In the genomic region with DNA sequence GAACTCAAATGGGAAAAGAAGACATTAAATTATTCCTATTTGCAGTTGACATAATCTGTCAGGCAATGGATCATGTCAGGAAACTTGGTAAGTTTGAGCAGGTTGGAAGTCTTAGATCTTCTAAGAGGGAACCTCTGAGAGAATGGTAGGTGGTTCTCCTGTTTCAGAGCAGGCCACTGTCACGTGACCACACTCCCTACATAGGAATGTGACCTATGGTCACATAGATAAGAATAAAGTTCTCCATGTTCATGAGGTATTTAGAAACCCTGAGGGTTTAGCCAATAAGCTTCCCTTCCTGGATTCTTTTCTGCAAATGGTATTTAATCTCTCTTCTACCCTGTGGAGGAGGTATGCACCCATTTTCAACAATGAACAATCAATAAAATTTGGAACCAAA, we compare ENCODE assay signal across 19 mouse cellular contexts.
A peak's percentile ranks its signal among the peaks of the same experiment; 100 is the strongest.
DNase-seq lines count a peak whose midpoint lies in the region; ATAC-seq lines count a peak whose summit lies in the region.
"Had no signal": no experiment of that assay in that cellular context is flagged by ENCODE, and none has a peak within 500 bp of the region (broad histone marks: within the 10 kb centered on the region; RNA-seq: fewer than 3 reads in every experiment).

No protein-coding gene starts in this region.

- no peaks in the 10 kb centered on the region for H3K9me3 ChIP-seq in intestine, embryonic 16.5 days (ENCODE audit: control insufficient read depth, low read length)
- no peaks in the 10 kb centered on the region for H3K9me3 ChIP-seq in stomach, embryonic 15.5 days
- H3K9me3 ChIP-seq in liver, embryonic 12.5 days (replicated peaks): no peaks in the 10 kb centered on the region
- H3K9me3 ChIP-seq in hindbrain, embryonic 16.5 days (ENCODE audit: control insufficient read depth, low read length): no peaks in the 10 kb centered on the region
- H3K9me3 ChIP-seq: embryonic facial prominence, embryonic 10.5 days; forebrain, embryonic 10.5 days; hindbrain, embryonic 13.5 days had no signal

- no peak overlapping the region for H3K27ac ChIP-seq in intestine, embryonic 16.5 days (ENCODE audit: low read length)
- H3K27ac ChIP-seq in stomach, embryonic 15.5 days: no peak overlapping the region
- H3K27ac ChIP-seq in liver, embryonic 12.5 days: no peak overlapping the region
- H3K27ac ChIP-seq in hindbrain, embryonic 16.5 days (ENCODE audit: low read depth, low read length): no peak overlapping the region
- H3K27ac ChIP-seq: embryonic facial prominence, embryonic 10.5 days; forebrain, embryonic 10.5 days; hindbrain, embryonic 13.5 days had no signal

- H3K9ac ChIP-seq in intestine, embryonic 16.5 days (ENCODE audit: low read depth, low read length): no peak overlapping the region
- H3K9ac ChIP-seq in stomach, embryonic 15.5 days: no peak overlapping the region
- H3K9ac ChIP-seq in liver, embryonic 12.5 days: no peak overlapping the region
- H3K9ac ChIP-seq in hindbrain, embryonic 16.5 days (ENCODE audit: low read depth, low read length): no peak overlapping the region
- H3K9ac ChIP-seq: hindbrain, embryonic 13.5 days had no signal

- 0 out of 2 replicates have a peak, but pooled peaks cover 6% of the 10 kb centered on the region for H3K4me1 ChIP-seq in intestine, embryonic 16.5 days (ENCODE audit: control insufficient read depth, insufficient read depth, low read length)
- no peaks in the 10 kb centered on the region for H3K4me1 ChIP-seq in stomach, embryonic 15.5 days
- H3K4me1 ChIP-seq in liver, embryonic 12.5 days: no peaks in the 10 kb centered on the region
- no peaks in the 10 kb centered on the region for H3K4me1 ChIP-seq in hindbrain, embryonic 16.5 days (ENCODE audit: control insufficient read depth, insufficient read depth, low read depth, low read length)
- H3K4me1 ChIP-seq: embryonic facial prominence, embryonic 10.5 days; forebrain, embryonic 10.5 days; hindbrain, embryonic 13.5 days had no signal

- H3K36me3 ChIP-seq in intestine, embryonic 16.5 days (ENCODE audit: control insufficient read depth, insufficient read depth, low read length): no peaks in the 10 kb centered on the region
- no peaks in the 10 kb centered on the region for H3K36me3 ChIP-seq in stomach, embryonic 15.5 days
- no peaks in the 10 kb centered on the region for H3K36me3 ChIP-seq in liver, embryonic 12.5 days
- no peaks in the 10 kb centered on the region for H3K36me3 ChIP-seq in hindbrain, embryonic 16.5 days (ENCODE audit: control insufficient read depth, insufficient read depth, low read length)
- H3K36me3 ChIP-seq: embryonic facial prominence, embryonic 10.5 days; forebrain, embryonic 10.5 days; hindbrain, embryonic 13.5 days had no signal

- 47% methylated on average over 1 of the region's 1 CpGs for WGBS in intestine, embryonic 16.5 days
- 32% methylated on average over 1 of the region's 1 CpGs for WGBS in stomach, embryonic 15.5 days
- WGBS in liver, embryonic 12.5 days (ENCODE audit: insufficient replicate concordance): 19% methylated on average over 1 of the region's 1 CpGs
- WGBS in hindbrain, embryonic 16.5 days: 91% methylated on average over 1 of the region's 1 CpGs

- ATAC-seq in intestine, embryonic 16.5 days: peak; percentile 83
- peak; percentile 49; the same call in 1 of the 2 replicates for ATAC-seq in stomach, embryonic 15.5 days (ENCODE audit: insufficient read depth, low FRiP score, low read depth)
- no peak for ATAC-seq in liver, embryonic 12.5 days
- no peak for ATAC-seq in hindbrain, embryonic 16.5 days
- ATAC-seq: activated CD4-positive, CD25-positive, alpha-beta regulatory T cell, adult 4 months; CD4-positive, CD25-positive, alpha-beta regulatory T cell, adult 4 months; forebrain, embryonic 14.5 days had no signal

- no peak overlapping the region for H3K4me2 ChIP-seq in intestine, embryonic 16.5 days (ENCODE audit: low read depth, low read length)
- H3K4me2 ChIP-seq in stomach, embryonic 15.5 days: no peak overlapping the region
- H3K4me2 ChIP-seq in liver, embryonic 12.5 days: no peak overlapping the region
- H3K4me2 ChIP-seq in hindbrain, embryonic 16.5 days (ENCODE audit: low read length): no peak overlapping the region
- H3K4me2 ChIP-seq: hindbrain, embryonic 13.5 days had no signal

- no peaks in the 10 kb centered on the region for H3K27me3 ChIP-seq in intestine, embryonic 16.5 days (replicated peaks; ENCODE audit: control insufficient read depth, insufficient read depth, low read length)
- H3K27me3 ChIP-seq in stomach, embryonic 15.5 days (replicated peaks): no peaks in the 10 kb centered on the region
- no peaks in the 10 kb centered on the region for H3K27me3 ChIP-seq in liver, embryonic 12.5 days (replicated peaks)
- no peaks in the 10 kb centered on the region for H3K27me3 ChIP-seq in hindbrain, embryonic 16.5 days (replicated peaks; ENCODE audit: control insufficient read depth, insufficient read depth, low read length)
- H3K27me3 ChIP-seq: hindbrain, embryonic 13.5 days had no signal

- DNase-seq in ZHBTc4 (ENCODE audit: low read depth, low spot score): peak; percentile 1
- no peak for DNase-seq in cerebellum, postnatal 14 days
- no peak for DNase-seq in adrenal gland, postnatal 4 days (ENCODE audit: low spot score in 2 of 2)
- DNase-seq: adrenal gland, postnatal 14 days; cerebellum, adult 18-20 months; cerebellum, adult 9-11 months; gastrocnemius, postnatal 36 days; heart, adult 11 months; heart, postnatal 10 days had no signal

- no peak overlapping the region for H3K4me3 ChIP-seq in intestine, embryonic 16.5 days (ENCODE audit: low read length)
- H3K4me3 ChIP-seq in stomach, embryonic 15.5 days (replicated peaks): no peak overlapping the region
- no peak overlapping the region for H3K4me3 ChIP-seq in liver, embryonic 12.5 days
- H3K4me3 ChIP-seq in hindbrain, embryonic 16.5 days (ENCODE audit: low read length): no peak overlapping the region
- H3K4me3 ChIP-seq: embryonic facial prominence, embryonic 10.5 days; forebrain, embryonic 10.5 days; hindbrain, embryonic 13.5 days had no signal

Comparison
In these comparisons a context has a peak if more than half of its experiments do, and no peak if none do; other contexts are left out.
1. ATAC-seq: peak in intestine, embryonic 16.5 days (single experiment) and stomach, embryonic 15.5 days (single experiment); none in liver, embryonic 12.5 days (single experiment) and hindbrain, embryonic 16.5 days (single experiment).